Mouse (Mus musculus) adrenal gland, postnatal 36 days (tissue): ENCODE measurements at regions not wholly inside any gene's neighbourhood (a gene's known extent, or its start where the extent isn't known, plus 50 kb on each side); places are given as distances from the start of the nearest gene placed in this dataset.

Source experiments
- DNase-seq, 2 experiments: peaks; one replicate each; pipeline ENCODE4 v3.0.0; 2021; ENCODE audit warnings: mixed read lengths in 1 of 2

DNA sequence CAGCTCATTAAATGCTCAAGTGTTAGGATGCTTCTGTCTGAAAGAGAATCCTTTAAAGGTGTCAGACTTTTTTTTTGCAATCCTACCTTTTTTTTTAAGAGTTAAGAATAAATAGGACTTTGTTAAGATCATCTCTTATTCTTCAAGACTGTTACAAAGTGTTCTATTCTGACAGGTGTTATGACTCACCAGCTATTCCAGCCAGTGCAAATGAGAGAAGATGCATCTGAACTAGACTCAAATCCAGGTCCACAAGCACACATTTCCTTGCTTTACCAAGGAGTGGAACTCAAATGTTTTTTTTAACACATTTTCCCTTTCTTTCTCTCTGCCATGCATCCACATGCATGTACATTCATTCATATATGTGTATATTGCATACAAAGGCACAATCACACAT is 98.4 kb upstream of the Atp10a start:
- no peak for DNase-seq

DNA sequence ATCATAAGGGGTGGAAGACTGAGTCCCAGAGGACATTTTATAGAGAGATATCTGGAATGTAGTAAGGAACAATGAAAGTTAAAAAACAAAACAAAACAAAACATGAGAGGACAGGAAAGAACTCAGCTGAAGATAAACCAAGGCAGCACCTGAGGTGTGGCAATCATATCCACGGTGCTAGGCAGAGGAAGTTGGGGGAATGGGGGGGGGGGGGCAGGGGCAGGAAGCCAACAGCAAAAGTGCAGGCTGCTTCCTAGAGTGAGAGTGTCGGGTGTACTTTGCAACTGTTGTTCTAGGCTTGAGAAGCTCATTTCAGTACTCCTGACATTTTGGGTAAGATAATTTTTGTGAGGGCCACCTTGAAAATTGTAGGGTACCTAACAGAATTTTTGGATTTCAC is 87.2 kb upstream of the Atp10a start:
- no peak for DNase-seq

DNA sequence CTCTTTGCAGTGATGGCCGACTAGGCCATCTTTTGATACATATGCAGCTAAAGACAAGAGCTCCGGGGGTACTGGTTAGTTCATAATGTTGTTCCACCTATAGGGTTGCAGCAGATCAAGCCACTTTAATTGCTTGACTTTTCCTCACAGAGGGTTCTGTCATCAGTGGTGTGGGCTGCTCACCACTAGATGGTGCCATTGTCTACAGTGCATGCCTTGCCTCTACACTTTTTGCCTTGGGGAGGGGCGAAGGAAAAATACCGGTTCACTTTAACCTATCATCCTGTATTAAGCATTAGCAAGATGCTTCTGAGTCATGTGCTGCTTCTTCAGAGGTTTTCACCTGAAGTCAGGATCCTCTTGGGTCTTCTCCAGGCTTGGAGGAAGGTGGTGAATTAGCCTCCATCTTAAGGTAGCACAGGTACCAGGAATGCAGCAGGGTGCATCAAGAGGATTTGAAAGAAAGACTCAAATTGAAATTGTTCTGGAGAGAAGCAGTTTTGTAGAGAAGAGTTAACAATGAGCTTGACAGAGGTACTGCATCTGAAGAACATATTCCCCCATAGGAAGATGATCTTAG is 71.6 kb upstream of the Atp10a start:
- DNase-seq = peak; percentile 59 to 81

DNA sequence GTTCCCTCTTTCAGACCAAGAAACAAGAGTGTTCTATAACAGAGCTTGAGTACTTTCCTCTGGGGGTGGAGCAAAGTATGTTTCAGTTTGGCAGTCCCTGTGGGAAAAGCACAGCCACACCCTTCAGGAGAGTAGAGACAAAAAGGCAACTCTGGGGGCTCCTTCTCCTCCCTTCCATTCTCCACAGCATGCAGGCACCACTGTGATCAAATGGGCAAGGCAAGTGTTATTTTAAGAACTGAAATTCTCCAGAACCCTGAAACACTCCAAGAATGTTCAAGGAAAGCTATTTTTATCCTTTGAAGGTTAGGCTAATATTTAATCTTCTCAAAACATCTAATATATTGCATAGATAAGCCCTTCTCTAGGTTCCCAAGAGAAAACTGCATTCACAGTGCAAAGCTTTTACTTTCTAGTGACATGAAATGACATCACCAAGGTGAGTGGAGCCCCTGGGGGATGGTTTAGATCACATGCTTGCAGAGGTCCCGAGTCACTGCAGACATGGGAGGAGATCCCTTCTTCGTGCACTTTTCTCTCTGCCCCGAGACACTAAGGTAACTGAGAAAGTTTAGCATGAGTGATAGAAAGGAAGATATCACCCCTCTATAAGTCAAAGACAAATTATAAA is 70.2 kb upstream of the Atp10a start:
- DNase-seq = peak in 1 of 2 experiments; percentile 42

DNA sequence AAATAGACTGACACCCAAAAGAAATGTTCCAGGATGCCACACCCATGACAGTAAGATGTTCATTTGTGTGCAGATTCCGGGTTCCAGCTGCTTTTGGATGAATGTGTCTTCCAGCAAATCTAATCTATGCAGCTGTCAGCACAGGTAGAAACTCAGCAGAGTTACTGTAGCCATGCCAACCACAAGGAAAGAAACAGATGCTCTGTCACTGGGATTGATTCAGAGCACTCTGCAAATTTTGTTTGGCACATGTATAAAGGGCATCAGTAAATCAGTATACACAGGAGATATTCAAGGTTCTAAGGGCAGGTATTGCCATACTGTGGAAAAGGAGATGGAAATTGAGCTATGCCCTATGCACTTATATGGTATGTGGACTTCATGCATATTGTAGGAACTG is 60.0 kb upstream of the Atp10a start:
- DNase-seq = no peak
